Mouse (Mus musculus) frontal cortex, postnatal 36 days (tissue): Measurements from ENCODE around the gene Plekha6.
A peak's percentile ranks its signal among the peaks of the same experiment; 100 is the strongest.

Experiments used
- DNase-seq, 2 experiments: peaks; one replicate each; pipeline ENCODE4 v3.0.0; 2022; ENCODE audit warnings: low spot score in 2 of 2

Gene Plekha6

GRCm38 (mm10) chr1:133244668-133245067, 80.7 kb downstream of the Plekha6 start:
- DNase-seq: no peak

GRCm38 (mm10) chr1:133245690-133246619, 81.9 kb downstream of the Plekha6 start:
- no peak for DNase-seq

- DNase-seq: no peak
Measured at GRCm38 (mm10) chr1:133247189-133247588, 83.2 kb downstream of the Plekha6 start.

GRCm38 (mm10) chr1:133250761-133251160, 86.8 kb downstream of the Plekha6 start:
- no peak for DNase-seq

- no peak for DNase-seq
Measured at GRCm38 (mm10) chr1:133251625-133252034, 87.6 kb downstream of the Plekha6 start.

- no peak for DNase-seq
Measured at GRCm38 (mm10) chr1:133252251-133252650, 88.2 kb downstream of the Plekha6 start.

GRCm38 (mm10) chr1:133252801-133253531, 89.0 kb downstream of the Plekha6 start:
- DNase-seq: no peak

GRCm38 (mm10) chr1:133253532-133253866, 89.5 kb downstream of the Plekha6 start:
- no peak for DNase-seq

GRCm38 (mm10) chr1:133254226-133254625, 90.2 kb downstream of the Plekha6 start:
- DNase-seq: no peak

- DNase-seq: no peak
Measured at GRCm38 (mm10) chr1:133254856-133255764, 91.1 kb downstream of the Plekha6 start.

- DNase-seq: no peak
Measured at GRCm38 (mm10) chr1:133255776-133256175, 91.8 kb downstream of the Plekha6 start.

GRCm38 (mm10) chr1:133256347-133256746, 92.3 kb downstream of the Plekha6 start:
- DNase-seq: no peak

GRCm38 (mm10) chr1:133258694-133259093, 94.7 kb downstream of the Plekha6 start:
- DNase-seq: no peak

GRCm38 (mm10) chr1:133262628-133263027, 98.6 kb downstream of the Plekha6 start:
- DNase-seq: no peak

GRCm38 (mm10) chr1:133263134-133263533, 99.1 kb downstream of the Plekha6 start:
- DNase-seq: no peak

GRCm38 (mm10) chr1:133264367-133264766, 100.4 kb downstream of the Plekha6 start:
- no peak for DNase-seq

GRCm38 (mm10) chr1:133265114-133265766, 101.2 kb downstream of the Plekha6 start:
- no peak for DNase-seq

- no peak for DNase-seq
Measured at GRCm38 (mm10) chr1:133267094-133267493, 103.1 kb downstream of the Plekha6 start.

- peak; percentile 40 to 43 for DNase-seq
Measured at GRCm38 (mm10) chr1:133267813-133268492, 103.9 kb downstream of the Plekha6 start.

- no peak for DNase-seq
Measured at GRCm38 (mm10) chr1:133268503-133268902, 104.5 kb downstream of the Plekha6 start.

- DNase-seq: no peak
Measured at GRCm38 (mm10) chr1:133270336-133270735, 106.3 kb downstream of the Plekha6 start.
